Mouse (Mus musculus) large intestine, adult 2 months (tissue): ENCODE data around the gene Prkd3. TPM values are rescaled to one million over a fixed set of nuclear protein-coding genes. Genes with fewer than 3 reads are reported as not detected.

Experiments
- DNase-seq: peaks from one replicate; pipeline ENCODE4 v3.0.0-alpha.2; 2012; ENCODE audit warnings: low read depth, low spot score
- WGBS: fragments of 180-500 bp; shearing (Covaris S2); methylation state at CpG from one replicate; pipeline ENCODE4 v1.1.7; 2018; 5-methylcytosine and 5-hydroxymethylcytosine counted together
- polyA plus RNA-seq: library from polyadenylated mRNA; depleted of rRNA; stranded (reverse); fragments of >200 nt; gene quantifications from 2 replicates; pipeline ENCODE4 v1.2.3, GENCODE M21; 2012

The Prkd3 gene
- polyA plus RNA-seq, 1 experiment: 3.7 TPM

GRCm38 (mm10) chr17:79014911-79015685 is 5.5 kb downstream of the Prkd3 start:
- DNase-seq: no peak
- 83% methylated on average over 2 of the region's 2 CpGs for WGBS

GRCm38 (mm10) chr17:79013625-79014024 is 7.0 kb downstream of the Prkd3 start:
- 60% methylated on average over 2 of the region's 2 CpGs for WGBS
- no peak for DNase-seq

- 88% methylated on average over 4 of the region's 4 CpGs for WGBS
Observed at GRCm38 (mm10) chr17:78999745-79000270, 20.8 kb downstream of the Prkd3 start.

GRCm38 (mm10) chr17:78999189-78999588 is 21.4 kb downstream of the Prkd3 start:
- WGBS: 87% methylated on average over 3 of the region's 3 CpGs
- no peak for DNase-seq

More at GRCm38 (mm10) chr17:78999745-79000270, 20.8 kb downstream of the Prkd3 start:
- no peak for DNase-seq

- no peak for DNase-seq
- WGBS: 32% methylated on average over 2 of the region's 2 CpGs
Observed at GRCm38 (mm10) chr17:78998130-78998529, 22.5 kb downstream of the Prkd3 start.

GRCm38 (mm10) chr17:78994931-78995820 is 25.4 kb downstream of the Prkd3 start:
- WGBS: 36% methylated on average over 9 of the region's 9 CpGs
- DNase-seq: no peak

GRCm38 (mm10) chr17:78994382-78994781 is 26.2 kb downstream of the Prkd3 start:
- 69% methylated on average over 8 of the region's 8 CpGs for WGBS
- no peak for DNase-seq

GRCm38 (mm10) chr17:78993670-78994069 is 26.9 kb downstream of the Prkd3 start:
- WGBS: 75% methylated on average over 2 of the region's 2 CpGs
- no peak for DNase-seq

- WGBS: 39% methylated on average over 9 of the region's 9 CpGs
Observed at GRCm38 (mm10) chr17:78992303-78993027, 28.2 kb downstream of the Prkd3 start.

GRCm38 (mm10) chr17:78991549-78991948 is 29.1 kb downstream of the Prkd3 start:
- WGBS: 97% methylated on average over 2 of the region's 2 CpGs
- DNase-seq: no peak

More at GRCm38 (mm10) chr17:78992303-78993027, 28.2 kb downstream of the Prkd3 start:
- no peak for DNase-seq

GRCm38 (mm10) chr17:78989015-78989414 is 31.6 kb downstream of the Prkd3 start:
- 84% methylated on average over 8 of the region's 8 CpGs for WGBS
- no peak for DNase-seq

GRCm38 (mm10) chr17:78983736-78984135 is 36.9 kb downstream of the Prkd3 start:
- 81% methylated on average over 3 of the region's 3 CpGs for WGBS

GRCm38 (mm10) chr17:78983166-78983565 is 37.5 kb downstream of the Prkd3 start:
- 91% methylated on average over 8 of the region's 8 CpGs for WGBS
- DNase-seq: no peak

More at GRCm38 (mm10) chr17:78983736-78984135, 36.9 kb downstream of the Prkd3 start:
- no peak for DNase-seq

- 81% methylated on average over 3 of the region's 3 CpGs for WGBS
- no peak for DNase-seq
Observed at GRCm38 (mm10) chr17:78968500-78968899, 52.1 kb downstream of the Prkd3 start.

GRCm38 (mm10) chr17:78966092-78966883 is 54.3 kb downstream of the Prkd3 start:
- no peak for DNase-seq
- WGBS: 91% methylated on average over 11 of the region's 11 CpGs

GRCm38 (mm10) chr17:78964387-78964786 is 56.2 kb downstream of the Prkd3 start:
- WGBS: 85% methylated on average over 1 of the region's 1 CpGs

GRCm38 (mm10) chr17:78959473-78959872 is 61.1 kb downstream of the Prkd3 start:
- DNase-seq: no peak
- 60% methylated on average over 6 of the region's 6 CpGs for WGBS

More at GRCm38 (mm10) chr17:78964387-78964786, 56.2 kb downstream of the Prkd3 start:
- DNase-seq: no peak

GRCm38 (mm10) chr17:78953240-78953639 is 67.4 kb downstream of the Prkd3 start:
- DNase-seq: no peak
- WGBS: 50% methylated on average over 8 of the region's 8 CpGs

GRCm38 (mm10) chr17:78952070-78952469 is 68.5 kb downstream of the Prkd3 start:
- DNase-seq: no peak
- WGBS: 73% methylated on average over 5 of the region's 5 CpGs
